Mouse (Mus musculus): Measurements from ENCODE around the gene Foxf2. TPM values are rescaled to one million over a fixed set of nuclear protein-coding genes. Genes with fewer than 3 reads are reported as not detected.

Foxf2 gene
- polyA plus RNA-seq, 1 experiment from 2014 or later, result 5.2 TPM

DNA sequence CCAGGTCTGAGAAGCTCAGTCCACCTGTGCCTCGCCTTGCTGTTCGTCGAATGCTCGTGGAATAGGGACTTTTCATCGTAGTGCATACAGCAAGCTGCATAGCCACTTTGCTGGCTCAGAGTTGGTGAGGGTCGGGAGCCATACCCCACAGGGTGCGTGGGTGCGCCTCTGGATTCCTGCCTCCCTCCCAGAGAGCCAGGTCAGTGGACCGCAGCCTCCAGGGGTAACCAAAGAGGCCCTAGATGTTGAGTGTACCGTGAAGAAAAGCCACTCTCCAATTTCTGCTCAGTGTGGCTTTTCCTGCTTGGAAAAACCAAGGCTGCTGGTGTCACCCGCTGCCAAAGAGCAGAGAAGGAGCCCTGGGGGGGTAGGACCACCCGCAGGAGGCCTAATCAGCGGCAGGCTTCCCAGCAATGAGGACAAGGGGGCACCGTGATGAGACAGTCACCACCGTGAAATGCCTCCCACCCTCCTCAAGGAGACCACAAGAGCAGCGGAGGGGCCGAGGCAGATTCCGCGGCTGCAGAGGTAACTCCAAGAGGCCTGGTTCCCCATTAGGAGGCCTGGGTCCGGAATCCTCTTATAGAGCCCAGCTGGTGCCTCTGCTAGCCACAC lies 26.6 kb downstream of the Foxf2 start:
- Histone ChIP-seq H3K27ac (ENCODE audit: low read depth, low read length) (no peak overlapping the region), H3K4me3 (ENCODE audit: low read depth, low read length) (no peak overlapping the region), H3K36me3 (ENCODE audit: control insufficient read depth, insufficient read depth, low read length) (no peaks in the 10 kb centered on the region), H3K27me3 (ENCODE audit: control insufficient read depth, insufficient read depth, low read length) (no peaks in the 10 kb centered on the region), H3K9me3 (ENCODE audit: control insufficient read depth, low read length) (no peaks in the 10 kb centered on the region), H3K9ac (ENCODE audit: low read length) (no peak overlapping the region), H3K4me1 (ENCODE audit: control insufficient read depth, insufficient read depth, low read length) (no peaks in the 10 kb centered on the region), H3K4me2 (ENCODE audit: low read depth) (no peak overlapping the region)
- ATAC-seq (ENCODE audit: insufficient read depth, low FRiP score, low TSS enrichment) (no peak), DNase-seq (ENCODE audit: low spot score) (no peak)
- WGBS, result 88% methylated on average over 20 of the region's 20 CpGs

DNA sequence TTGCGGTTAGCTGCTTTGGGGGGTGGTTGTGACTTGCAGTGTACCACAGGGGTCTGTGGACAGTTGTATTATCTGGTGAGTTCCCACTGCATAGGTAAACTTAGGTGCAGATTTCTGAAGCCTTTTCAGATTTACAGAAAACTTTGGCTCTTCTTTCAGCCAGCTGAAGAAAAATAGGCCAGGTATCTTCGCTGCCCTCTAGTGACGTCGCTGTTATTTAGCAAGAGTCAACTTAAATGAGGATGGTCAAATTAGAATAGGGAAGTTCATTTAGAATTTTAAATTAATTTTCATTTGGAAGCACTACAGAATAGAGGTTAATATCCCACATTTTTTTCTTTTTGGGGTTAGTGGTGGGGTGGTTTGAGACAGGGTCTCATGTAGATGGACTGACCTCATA lies 30.6 kb downstream of the Foxf2 start:
- no peaks in the 10 kb centered on the region for H3K9me3 ChIP-seq (ENCODE audit: control insufficient read depth, low read length)
- WGBS, result 65% methylated on average over 4 of the region's 4 CpGs

DNA sequence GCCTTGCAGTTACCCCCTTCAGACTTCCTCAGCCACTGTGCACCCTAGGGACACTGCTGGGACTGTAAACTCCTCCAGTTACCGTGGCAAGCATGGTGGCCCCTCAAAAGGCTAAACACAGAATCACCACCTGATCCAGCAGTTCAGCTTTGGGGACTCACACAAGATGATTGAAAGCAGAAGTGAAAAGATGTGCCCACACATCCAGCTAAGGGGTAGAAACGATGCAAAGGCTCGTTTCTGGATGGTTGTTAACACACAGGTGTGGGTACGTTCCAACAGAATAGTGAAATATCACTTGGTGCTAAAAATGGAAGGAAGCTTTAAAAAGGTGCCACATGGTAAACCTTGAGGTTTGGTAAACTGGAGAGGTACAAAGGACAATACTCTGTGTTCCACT lies 32.6 kb downstream of the Foxf2 start:
- H3K4me2 ChIP-seq (ENCODE audit: low read depth), result no peak overlapping the region
- no peaks in the 10 kb centered on the region for H3K36me3 ChIP-seq (ENCODE audit: control insufficient read depth, insufficient read depth, low read length)
- H3K27ac ChIP-seq (ENCODE audit: low read depth, low read length), result no peak overlapping the region
- WGBS, result 81% methylated on average over 4 of the region's 4 CpGs
- no peak for ATAC-seq (ENCODE audit: insufficient read depth, low FRiP score, low TSS enrichment)
- H3K9me3 ChIP-seq (ENCODE audit: control insufficient read depth, low read length), result no peaks in the 10 kb centered on the region
- no peak for DNase-seq (ENCODE audit: low spot score)
- no peaks in the 10 kb centered on the region for H3K4me1 ChIP-seq (ENCODE audit: control insufficient read depth, insufficient read depth, low read length)
- no peak overlapping the region for H3K9ac ChIP-seq (ENCODE audit: low read length)
- no peak overlapping the region for H3K4me3 ChIP-seq (ENCODE audit: low read depth, low read length)
- H3K27me3 ChIP-seq (ENCODE audit: control insufficient read depth, insufficient read depth, low read length), result no peaks in the 10 kb centered on the region

More for the DNA sequence above, 30.6 kb downstream of the Foxf2 start:
- H3K4me3 ChIP-seq (ENCODE audit: low read depth, low read length), result no peak overlapping the region
- no peak overlapping the region for H3K4me2 ChIP-seq (ENCODE audit: low read depth)
- H3K9ac ChIP-seq (ENCODE audit: low read length), result no peak overlapping the region
- no peaks in the 10 kb centered on the region for H3K36me3 ChIP-seq (ENCODE audit: control insufficient read depth, insufficient read depth, low read length)
- H3K27ac ChIP-seq (ENCODE audit: low read depth, low read length), result no peak overlapping the region
- no peaks in the 10 kb centered on the region for H3K4me1 ChIP-seq (ENCODE audit: control insufficient read depth, insufficient read depth, low read length)
- ATAC-seq (ENCODE audit: insufficient read depth, low FRiP score, low TSS enrichment) (no peak), DNase-seq (ENCODE audit: low spot score) (no peak)
- H3K27me3 ChIP-seq (ENCODE audit: control insufficient read depth, insufficient read depth, low read length), result no peaks in the 10 kb centered on the region

DNA sequence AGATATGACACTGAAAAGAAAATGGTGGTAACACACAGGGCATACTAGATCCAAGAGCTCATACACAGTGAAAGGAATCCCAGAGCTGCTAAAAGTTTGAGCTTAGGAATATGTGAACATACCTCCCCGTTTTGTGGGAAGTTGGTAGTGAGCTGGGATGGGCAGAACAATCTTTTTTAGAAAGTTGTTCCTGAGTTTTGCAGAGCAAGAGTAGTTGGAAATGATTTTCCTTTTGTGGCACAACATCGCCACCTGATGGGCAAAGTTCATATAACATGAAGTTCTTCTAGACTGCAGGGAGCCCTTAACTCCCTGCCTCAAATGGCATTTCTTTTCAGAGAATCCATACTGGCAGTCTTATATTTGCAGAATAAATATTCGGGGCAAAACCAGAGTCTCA lies 33.3 kb downstream of the Foxf2 start:
- H3K4me1 ChIP-seq (ENCODE audit: control insufficient read depth, insufficient read depth, low read length), result no peaks in the 10 kb centered on the region
- H3K4me2 ChIP-seq (ENCODE audit: low read depth), result no peak overlapping the region
- no peaks in the 10 kb centered on the region for H3K9me3 ChIP-seq (ENCODE audit: control insufficient read depth, low read length)
- 7% methylated on average over 3 of the region's 3 CpGs for WGBS
- ATAC-seq (ENCODE audit: insufficient read depth, low FRiP score, low TSS enrichment), result no peak
- H3K27me3 ChIP-seq (ENCODE audit: control insufficient read depth, insufficient read depth, low read length), result no peaks in the 10 kb centered on the region
- no peaks in the 10 kb centered on the region for H3K36me3 ChIP-seq (ENCODE audit: control insufficient read depth, insufficient read depth, low read length)
- no peak overlapping the region for H3K9ac ChIP-seq (ENCODE audit: low read length)
- no peak overlapping the region for H3K4me3 ChIP-seq (ENCODE audit: low read depth, low read length)
- H3K27ac ChIP-seq (ENCODE audit: low read depth, low read length), result no peak overlapping the region
- peak; percentile 55 for DNase-seq (ENCODE audit: low spot score)

DNA sequence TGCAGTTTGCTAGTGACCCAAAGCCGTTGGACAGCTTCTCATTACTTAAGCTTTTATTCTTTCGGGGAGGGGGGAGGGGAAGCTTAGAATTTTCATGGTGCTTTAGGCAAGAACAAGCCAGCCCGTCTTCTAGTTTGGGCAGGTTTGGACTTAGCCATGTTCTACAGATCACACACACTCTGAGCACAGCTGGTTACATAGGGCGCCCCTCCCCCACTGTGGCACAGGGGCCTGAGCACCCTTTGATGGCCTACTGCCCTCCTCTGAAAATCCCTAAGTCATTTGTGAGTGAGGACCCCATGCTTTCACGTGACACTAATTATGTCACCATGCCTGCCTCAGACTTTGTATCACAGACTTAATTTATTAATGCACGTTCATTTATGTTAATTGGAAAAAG lies 35.6 kb downstream of the Foxf2 start:
- no peak overlapping the region for H3K4me3 ChIP-seq (ENCODE audit: low read depth, low read length)
- ATAC-seq (ENCODE audit: insufficient read depth, low FRiP score, low TSS enrichment) (no peak), DNase-seq (ENCODE audit: low spot score) (no peak)
- H3K9ac ChIP-seq (ENCODE audit: low read length), result no peak overlapping the region
- H3K9me3 ChIP-seq (ENCODE audit: control insufficient read depth, low read length), result no peaks in the 10 kb centered on the region
- H3K4me1 ChIP-seq (ENCODE audit: control insufficient read depth, insufficient read depth, low read length), result no peaks in the 10 kb centered on the region
- H3K36me3 ChIP-seq (ENCODE audit: control insufficient read depth, insufficient read depth, low read length), result no peaks in the 10 kb centered on the region
- no peak overlapping the region for H3K4me2 ChIP-seq (ENCODE audit: low read depth)
- H3K27me3 ChIP-seq (ENCODE audit: control insufficient read depth, insufficient read depth, low read length), result no peaks in the 10 kb centered on the region
- WGBS, result 62% methylated on average over 6 of the region's 6 CpGs
- no peak overlapping the region for H3K27ac ChIP-seq (ENCODE audit: low read depth, low read length)

DNA sequence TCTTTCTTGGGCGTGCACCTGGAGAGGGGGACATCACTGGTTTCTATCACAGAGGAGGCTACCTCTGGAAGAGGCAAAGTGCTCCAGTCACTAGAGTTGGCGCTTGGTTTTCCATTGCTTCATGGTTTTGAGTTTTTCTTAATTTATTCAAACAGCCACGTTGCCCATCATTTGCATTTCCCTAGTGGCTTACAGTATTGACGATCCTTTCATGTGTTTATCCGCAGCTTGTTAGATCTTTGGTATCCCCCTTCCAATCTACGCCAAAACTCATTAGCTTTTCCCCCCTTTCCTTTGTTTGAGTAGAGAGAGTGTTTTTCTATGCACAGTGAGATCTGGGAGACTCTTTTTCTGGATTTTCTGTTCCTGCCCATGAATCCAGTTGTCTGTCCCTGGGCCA lies 39.8 kb downstream of the Foxf2 start:
- DNase-seq (ENCODE audit: low spot score) (no peak), ATAC-seq (ENCODE audit: insufficient read depth, low FRiP score, low TSS enrichment) (no peak)
- Histone ChIP-seq H3K9ac (ENCODE audit: low read length) (no peak overlapping the region), H3K9me3 (ENCODE audit: control insufficient read depth, low read length) (no peaks in the 10 kb centered on the region), H3K4me1 (ENCODE audit: control insufficient read depth, insufficient read depth, low read length) (no peaks in the 10 kb centered on the region), H3K36me3 (ENCODE audit: control insufficient read depth, insufficient read depth, low read length) (no peaks in the 10 kb centered on the region), H3K4me3 (ENCODE audit: low read depth, low read length) (no peak overlapping the region), H3K27me3 (ENCODE audit: control insufficient read depth, insufficient read depth, low read length) (no peaks in the 10 kb centered on the region), H3K4me2 (ENCODE audit: low read depth) (no peak overlapping the region), H3K27ac (ENCODE audit: low read depth, low read length) (no peak overlapping the region)
- WGBS, result 71% methylated on average over 6 of the region's 6 CpGs

DNA sequence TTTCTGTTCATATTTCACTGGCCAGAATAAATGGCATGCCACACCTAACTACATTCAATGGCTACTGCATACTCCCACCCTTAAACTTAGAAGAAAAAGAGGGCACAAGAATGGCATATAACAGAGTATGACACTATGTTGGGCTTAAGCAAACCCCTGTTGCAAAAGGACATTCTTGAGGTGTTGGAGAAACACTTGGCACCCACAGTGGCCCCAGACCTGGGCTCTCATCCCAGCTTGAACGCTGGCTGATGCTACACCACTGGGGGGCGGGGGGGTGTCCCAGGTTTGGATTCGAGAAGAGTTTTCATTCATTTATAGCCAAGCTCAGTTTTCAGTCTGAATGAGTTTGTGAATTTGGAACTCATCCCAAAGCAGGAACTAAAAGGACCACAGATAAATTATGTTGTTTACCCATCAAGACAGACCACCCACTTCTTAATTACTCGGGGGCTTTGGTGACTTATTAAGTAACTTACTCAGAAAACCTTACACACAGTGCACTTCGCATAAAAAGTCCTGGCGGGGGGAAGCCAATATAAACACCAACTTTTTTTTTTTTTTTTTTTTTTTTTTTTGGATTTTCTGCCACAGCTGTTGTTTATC lies 42.4 kb downstream of the Foxf2 start:
- ATAC-seq (ENCODE audit: insufficient read depth, low FRiP score, low TSS enrichment), result no peak
- no peak overlapping the region for H3K4me2 ChIP-seq (ENCODE audit: low read depth)
- H3K9me3 ChIP-seq (ENCODE audit: control insufficient read depth, low read length), result no peaks in the 10 kb centered on the region
- DNase-seq (ENCODE audit: low spot score), result no peak
- WGBS, result 78% methylated on average over 6 of the region's 6 CpGs
- H3K9ac ChIP-seq (ENCODE audit: low read length), result no peak overlapping the region
- no peak overlapping the region for H3K4me3 ChIP-seq (ENCODE audit: low read depth, low read length)
- H3K4me1 ChIP-seq (ENCODE audit: control insufficient read depth, insufficient read depth, low read length), result no peaks in the 10 kb centered on the region
- H3K27ac ChIP-seq (ENCODE audit: low read depth, low read length), result no peak overlapping the region
- H3K36me3 ChIP-seq (ENCODE audit: control insufficient read depth, insufficient read depth, low read length), result no peaks in the 10 kb centered on the region
- H3K27me3 ChIP-seq (ENCODE audit: control insufficient read depth, insufficient read depth, low read length), result no peaks in the 10 kb centered on the region

DNA sequence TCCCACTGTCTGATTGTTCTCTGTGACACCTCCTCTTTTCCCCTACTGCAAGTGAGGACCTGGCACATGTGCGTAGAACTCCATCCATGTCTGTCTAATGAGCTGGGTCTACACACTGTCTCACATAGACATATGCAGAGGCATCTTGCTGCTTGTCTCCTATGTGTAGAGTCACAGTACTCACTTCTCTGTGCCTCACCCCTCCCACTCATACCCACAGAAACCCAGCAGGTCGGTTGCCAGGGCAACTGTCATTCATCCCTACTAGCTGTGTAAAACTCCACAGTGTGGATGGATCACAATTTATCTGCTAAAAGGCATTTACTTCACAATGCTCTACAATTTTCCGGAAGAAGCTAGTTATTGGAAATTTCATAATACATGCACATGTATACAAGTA lies 46.5 kb downstream of the Foxf2 start:
- 89% methylated on average over 3 of the region's 3 CpGs for WGBS
- no peak for ATAC-seq (ENCODE audit: insufficient read depth, low FRiP score, low TSS enrichment)

More for the DNA sequence above, 46.5 kb downstream of the Foxf2 start:
- Histone ChIP-seq H3K27ac (ENCODE audit: low read depth, low read length) (no peak overlapping the region), H3K9me3 (ENCODE audit: control insufficient read depth, low read length) (no peaks in the 10 kb centered on the region), H3K4me1 (ENCODE audit: control insufficient read depth, insufficient read depth, low read length) (no peaks in the 10 kb centered on the region), H3K4me3 (ENCODE audit: low read depth, low read length) (no peak overlapping the region), H3K9ac (ENCODE audit: low read length) (no peak overlapping the region), H3K4me2 (ENCODE audit: low read depth) (no peak overlapping the region), H3K27me3 (ENCODE audit: control insufficient read depth, insufficient read depth, low read length) (no peaks in the 10 kb centered on the region), H3K36me3 (ENCODE audit: control insufficient read depth, insufficient read depth, low read length) (no peaks in the 10 kb centered on the region)
- DNase-seq (ENCODE audit: low spot score), result no peak
